Mouse (Mus musculus): Measurements from ENCODE around the gene Rin2.

Rin2 gene

GRCm38 (mm10) chr2:145675142-145675755 lies at the start of gene Rin2:
Rin2 (plus strand) TSS chr2:145675215.
- peak in 1 of 2 experiments; percentile 17 for DNase-seq (ENCODE audit: low spot score in 2 of 2)

- DNase-seq (ENCODE audit: low spot score in 2 of 2), result no peak
Observed at GRCm38 (mm10) chr2:145631123-145631798, 43.8 kb upstream of the Rin2 start.

- DNase-seq (ENCODE audit: low spot score in 2 of 2), result no peak
Observed at GRCm38 (mm10) chr2:145631799-145632174, 43.2 kb upstream of the Rin2 start.

- no peak for DNase-seq (ENCODE audit: low spot score in 2 of 2)
Observed at GRCm38 (mm10) chr2:145633811-145634210, 41.2 kb upstream of the Rin2 start.

GRCm38 (mm10) chr2:145640255-145640984 lies 34.6 kb upstream of the Rin2 start:
- no peak for DNase-seq (ENCODE audit: low spot score in 2 of 2)

- no peak for DNase-seq (ENCODE audit: low spot score in 2 of 2)
Observed at GRCm38 (mm10) chr2:145655373-145655960, 19.5 kb upstream of the Rin2 start.

- DNase-seq (ENCODE audit: low spot score in 2 of 2), result no peak
Observed at GRCm38 (mm10) chr2:145656121-145656520, 18.9 kb upstream of the Rin2 start.

GRCm38 (mm10) chr2:145656716-145657115 lies 18.3 kb upstream of the Rin2 start:
- DNase-seq (ENCODE audit: low spot score in 2 of 2), result no peak

GRCm38 (mm10) chr2:145661242-145661641 lies 13.8 kb upstream of the Rin2 start:
- DNase-seq (ENCODE audit: low spot score in 2 of 2), result no peak

GRCm38 (mm10) chr2:145663899-145664298 lies 11.1 kb upstream of the Rin2 start:
- DNase-seq (ENCODE audit: low spot score in 2 of 2), result no peak

- DNase-seq (ENCODE audit: low spot score in 2 of 2), result no peak
Observed at GRCm38 (mm10) chr2:145664311-145664710, 10.7 kb upstream of the Rin2 start.

GRCm38 (mm10) chr2:145668135-145668534 lies 6.9 kb upstream of the Rin2 start:
- DNase-seq (ENCODE audit: low spot score in 2 of 2), result no peak

GRCm38 (mm10) chr2:145670131-145670530 lies 4.9 kb upstream of the Rin2 start:
- DNase-seq (ENCODE audit: low spot score in 2 of 2), result no peak

- no peak for DNase-seq (ENCODE audit: low spot score in 2 of 2)
Observed at GRCm38 (mm10) chr2:145674496-145675141, 396 bp upstream of the Rin2 start.

- no peak for DNase-seq (ENCODE audit: low spot score in 2 of 2)
Observed at GRCm38 (mm10) chr2:145675756-145676543, 935 bp downstream of the Rin2 start.

GRCm38 (mm10) chr2:145676544-145676925 lies 1.5 kb downstream of the Rin2 start:
- DNase-seq (ENCODE audit: low spot score in 2 of 2), result no peak

- DNase-seq (ENCODE audit: low spot score in 2 of 2), result no peak
Observed at GRCm38 (mm10) chr2:145676936-145677335, 1.9 kb downstream of the Rin2 start.

GRCm38 (mm10) chr2:145680141-145680540 lies 5.1 kb downstream of the Rin2 start:
- no peak for DNase-seq (ENCODE audit: low spot score in 2 of 2)

GRCm38 (mm10) chr2:145680762-145681161 lies 5.7 kb downstream of the Rin2 start:
- no peak for DNase-seq (ENCODE audit: low spot score in 2 of 2)

GRCm38 (mm10) chr2:145681626-145682025 lies 6.6 kb downstream of the Rin2 start:
- DNase-seq (ENCODE audit: low spot score in 2 of 2), result no peak

GRCm38 (mm10) chr2:145682924-145683323 lies 7.9 kb downstream of the Rin2 start:
- DNase-seq (ENCODE audit: low spot score in 2 of 2), result no peak

All from left cerebral cortex, adult 9 months (tissue).